Mouse (Mus musculus) neural tube, embryonic 14.5 days (tissue): ENCODE measurements at regions not wholly inside any gene's neighbourhood (a gene's known extent, or its start where the extent isn't known, plus 50 kb on each side); places are given as distances from the start of the nearest gene placed in this dataset.

Experiments used
- ATAC-seq: fragments of 200-750 bp; cut with Nextera tagmentation; 2 replicates; pipeline ENCODE4 v1.8.0; 2017; ENCODE audit warnings: low read depth, mild to moderate bottlenecking, moderate TSS enrichment, moderate library complexity
- H3K27ac ChIP-seq: fragments of 300-500 bp; sonication (generic); 2 replicates; pipeline ENCODE4 v1.5.1; 2014; ENCODE audit warnings: low read depth, mild to moderate bottlenecking, control low read depth, low read length, moderate library complexity, mixed read lengths
- H3K27me3 ChIP-seq: fragments of 300-500 bp; sonication (generic); 2 replicates; pipeline ENCODE4 v1.6.1; 2014; ENCODE audit warnings: low read length; ENCODE audit not compliant: control insufficient read depth, insufficient read depth
- H3K36me3 ChIP-seq: fragments of 300-500 bp; sonication (generic); 2 replicates; pipeline ENCODE4 v1.6.1; 2014; ENCODE audit warnings: low read length, mixed read lengths; ENCODE audit not compliant: control insufficient read depth, insufficient read depth
- H3K4me1 ChIP-seq: fragments of 300-500 bp; sonication (generic); 2 replicates; pipeline ENCODE4 v1.6.1; 2014; ENCODE audit warnings: low read length; ENCODE audit not compliant: control insufficient read depth, insufficient read depth
- H3K4me2 ChIP-seq: fragments of 300-500 bp; sonication (generic); 2 replicates; pipeline ENCODE4 v1.6.1; 2014; ENCODE audit warnings: mild to moderate bottlenecking, low read depth, low read length, control low read depth
- H3K4me3 ChIP-seq: fragments of 300-500 bp; sonication (generic); 2 replicates; pipeline ENCODE4 v1.5.1; 2014; ENCODE audit warnings: low read depth, low read length, control low read depth, mixed read lengths
- H3K9ac ChIP-seq: fragments of 300-500 bp; sonication (generic); replicated peaks from 2 replicates; pipeline ENCODE4 v1.6.1; 2014; ENCODE audit warnings: low read depth, mild to moderate bottlenecking, control low read depth, low read length, mixed read lengths
- H3K9me3 ChIP-seq: fragments of 300-500 bp; sonication (generic); 2 replicates; pipeline ENCODE4 v1.6.1; 2016; ENCODE audit warnings: low read length; ENCODE audit not compliant: control insufficient read depth
- WGBS: fragments of 180-500 bp; shearing (Covaris S2); extraction: QIAGEN DNeasy Blood & Tissue Kit; methylation state at CpG from one replicate; pipeline ENCODE4 v1.1.7; 2014; 5-methylcytosine and 5-hydroxymethylcytosine counted together

DNA sequence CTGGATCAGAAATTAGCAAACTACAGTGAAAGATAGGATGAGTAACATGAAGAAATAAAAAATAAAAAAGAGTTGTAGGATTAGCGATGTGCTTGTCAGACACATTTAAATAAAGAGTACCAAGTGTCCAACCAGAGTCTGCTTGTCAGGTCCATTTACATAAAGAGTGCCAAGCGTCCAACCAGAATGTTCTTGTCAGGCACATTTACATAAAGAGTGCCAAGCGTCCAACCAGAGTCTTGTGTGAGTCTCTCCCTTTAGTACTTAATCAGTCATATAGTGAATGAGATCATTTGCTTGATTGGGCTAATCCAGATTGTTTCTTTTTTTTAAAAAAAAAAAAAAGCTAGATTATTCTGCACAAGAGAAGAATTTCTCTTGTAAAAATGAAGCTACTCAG, 1163.8 kb upstream of the Tenm3 start:
- H3K36me3 ChIP-seq = no peaks in the 10 kb centered on the region
- no peak for ATAC-seq
- no peak overlapping the region for H3K4me3 ChIP-seq
- H3K4me1 ChIP-seq = no peaks in the 10 kb centered on the region
- H3K27me3 ChIP-seq = no peaks in the 10 kb centered on the region
- no peak overlapping the region for H3K4me2 ChIP-seq
- no peak overlapping the region for H3K27ac ChIP-seq
- no peaks in the 10 kb centered on the region for H3K9me3 ChIP-seq
- WGBS = 73% methylated on average over 3 of the region's 3 CpGs
- H3K9ac ChIP-seq = no peak overlapping the region

DNA sequence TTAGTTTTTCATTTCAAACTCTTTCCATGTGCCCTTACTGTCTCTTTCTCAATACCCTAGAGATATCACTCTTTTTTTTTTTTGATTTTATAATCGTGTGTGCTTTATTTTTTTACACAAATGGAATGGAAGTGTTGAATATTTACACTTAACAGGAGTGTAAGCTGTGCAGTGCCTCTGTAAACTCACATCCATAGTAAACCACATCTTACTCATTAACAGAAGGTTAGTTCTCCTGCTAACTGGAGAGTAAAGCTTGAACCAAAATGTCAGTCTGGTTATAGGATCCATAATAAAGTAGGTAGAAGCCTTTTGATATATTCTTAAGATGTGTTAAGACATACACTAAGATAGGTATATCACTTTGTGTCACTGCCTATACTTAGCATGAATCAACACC, 1160.5 kb upstream of the Tenm3 start:
- Histone ChIP-seq H3K4me2 (no peak overlapping the region), H3K9ac (no peak overlapping the region), H3K27me3 (no peaks in the 10 kb centered on the region), H3K9me3 (no peaks in the 10 kb centered on the region), H3K36me3 (no peaks in the 10 kb centered on the region), H3K4me1 (no peaks in the 10 kb centered on the region), H3K4me3 (no peak overlapping the region), H3K27ac (no peak overlapping the region)
- no peak for ATAC-seq
- WGBS = 37% methylated on average over 1 of the region's 1 CpGs

DNA sequence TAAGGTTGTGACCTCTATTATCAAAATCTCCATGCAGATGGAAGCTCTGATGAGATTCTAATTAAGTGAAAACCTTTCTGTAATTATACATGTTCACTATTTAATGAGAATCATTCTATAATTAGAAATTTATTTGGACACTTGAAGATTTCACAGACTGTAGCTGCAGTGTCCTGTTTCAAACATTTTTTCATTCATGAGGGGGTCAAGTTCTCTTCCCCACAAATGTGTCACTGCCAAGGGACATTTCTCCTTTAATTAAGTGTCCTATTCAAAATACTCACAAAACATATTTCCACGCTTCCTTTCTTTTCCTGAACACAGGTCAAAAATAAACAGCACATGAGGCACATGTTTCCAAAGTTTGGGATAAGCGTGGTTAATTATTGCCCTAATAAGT, 1159.9 kb upstream of the Tenm3 start:
- no peaks in the 10 kb centered on the region for H3K36me3 ChIP-seq

DNA sequence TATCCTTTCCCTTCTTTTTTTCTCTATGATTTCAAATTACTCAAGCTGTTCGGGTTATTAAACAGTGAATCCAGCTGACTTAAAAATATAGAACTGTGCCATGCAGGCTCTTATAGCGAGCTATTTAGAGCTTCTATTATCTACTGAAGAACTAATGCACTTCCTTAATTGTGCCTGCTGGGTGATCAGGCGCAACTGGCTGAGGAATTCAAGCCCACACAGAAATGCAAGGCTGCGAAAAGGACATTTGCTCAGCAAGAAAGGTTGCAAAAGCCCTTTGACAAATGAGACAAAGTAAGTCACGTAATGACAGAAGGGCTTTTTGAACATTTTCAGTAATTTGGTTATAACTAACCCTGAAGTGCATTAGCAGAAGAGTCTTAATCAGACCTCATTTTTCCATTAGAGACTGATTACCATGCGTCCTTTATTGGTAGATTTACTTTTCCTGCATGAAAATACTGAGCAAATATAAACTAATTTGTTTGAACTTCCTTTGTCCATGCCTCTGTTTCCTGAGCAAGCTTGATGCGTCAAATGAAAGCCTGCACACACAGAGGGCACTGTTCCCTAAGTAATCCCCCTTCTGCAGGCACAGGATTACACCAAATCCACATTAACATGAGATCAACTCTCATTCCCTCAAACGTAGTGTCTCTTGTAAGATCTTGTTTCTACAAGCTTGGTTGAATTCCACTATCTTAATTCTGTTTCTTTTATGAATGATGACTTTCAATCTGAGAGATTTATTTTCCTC, 1154.7 kb upstream of the Tenm3 start:
- Histone ChIP-seq H3K4me2 (no peak overlapping the region), H3K4me3 (no peak overlapping the region), H3K4me1 (no peaks in the 10 kb centered on the region), H3K27ac (no peak overlapping the region; the same call in 1 of the 2 replicates), H3K27me3 (no peaks in the 10 kb centered on the region), H3K9ac (no peak overlapping the region), H3K36me3 (no peaks in the 10 kb centered on the region), H3K9me3 (no peaks in the 10 kb centered on the region)
- ATAC-seq = peak; percentile 38; the same call in 1 of the 2 replicates
- WGBS = 29% methylated on average over 8 of the region's 8 CpGs

More for the DNA sequence above, 1159.9 kb upstream of the Tenm3 start:
- H3K27ac ChIP-seq = no peak overlapping the region
- H3K4me1 ChIP-seq = no peaks in the 10 kb centered on the region
- no peaks in the 10 kb centered on the region for H3K9me3 ChIP-seq
- H3K4me2 ChIP-seq = no peak overlapping the region
- H3K9ac ChIP-seq = no peak overlapping the region
- WGBS = 84% methylated on average over 2 of the region's 2 CpGs
- no peak for ATAC-seq
- H3K4me3 ChIP-seq = no peak overlapping the region
- H3K27me3 ChIP-seq = no peaks in the 10 kb centered on the region
